15 mouse cellular contexts compared by ENCODE assay signal in the genomic region with DNA sequence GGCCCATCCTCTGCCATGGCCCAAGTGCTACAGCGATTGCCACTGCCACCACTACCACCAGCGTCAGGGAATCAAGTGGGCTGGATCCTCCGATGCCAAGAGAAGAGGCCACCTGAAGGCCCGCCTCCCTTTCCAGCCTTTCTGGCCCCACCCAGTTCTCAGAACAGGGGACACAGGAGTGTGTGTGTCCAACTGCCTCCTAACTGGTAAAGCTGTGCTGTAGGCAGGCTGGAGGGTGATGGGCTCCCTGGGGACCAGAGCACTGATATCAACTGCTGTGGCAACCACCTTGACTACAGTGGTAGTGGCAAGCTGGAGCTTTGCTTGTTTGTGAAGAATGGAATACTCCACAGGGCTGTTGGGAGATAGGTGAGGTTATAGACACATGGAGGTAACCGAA. TPM values are rescaled to one million over a fixed set of nuclear protein-coding genes. Genes with fewer than 3 reads are reported as not detected.
"Had no signal": no experiment of that assay in that cellular context is flagged by ENCODE, and none has a peak within 500 bp of the region (broad histone marks: within the 10 kb centered on the region; RNA-seq: fewer than 3 reads in every experiment).

Gene Omp, minus strand, starts transcription at position 101 of the 400 bp plus-strand sequence.

- H3K9me3 ChIP-seq: limb, embryonic 15.5 days; liver, embryonic 13.5 days; lung, embryonic 15.5 days; megakaryocyte, embryonic 14.5 days; midbrain, embryonic 13.5 days had no signal

- H3K27ac ChIP-seq: kidney, postnatal 0 days; left cerebral cortex, adult 2 months; limb, embryonic 15.5 days; liver, embryonic 13.5 days; lung, embryonic 15.5 days; macrophage; midbrain, embryonic 13.5 days; stomach, postnatal 0 days had no signal

- DNase-seq: kidney, adult 9 months; kidney, postnatal 36 days; liver, embryonic 13.5 days; liver, postnatal 0 days; lung, postnatal 14 days; thymus, postnatal 4 days had no signal

- H3K4me3 ChIP-seq: left cerebral cortex, adult 2 months; limb, embryonic 15.5 days; liver, embryonic 13.5 days; lung, embryonic 15.5 days; megakaryocyte, embryonic 14.5 days; midbrain, embryonic 13.5 days had no signal

- H3K9ac ChIP-seq: limb, embryonic 15.5 days; liver, embryonic 13.5 days; liver, postnatal 0 days; lung, embryonic 15.5 days; midbrain, embryonic 13.5 days had no signal

- H3K27me3 ChIP-seq: limb, embryonic 15.5 days; liver, embryonic 13.5 days; lung, embryonic 15.5 days; midbrain, embryonic 13.5 days had no signal

- H3K36me3 ChIP-seq: limb, embryonic 15.5 days; lung, embryonic 15.5 days; midbrain, embryonic 13.5 days had no signal

- H3K4me2 ChIP-seq: limb, embryonic 15.5 days; liver, embryonic 13.5 days; lung, embryonic 15.5 days; midbrain, embryonic 13.5 days had no signal

- H3K4me1 ChIP-seq: lung, embryonic 15.5 days had no signal

- ATAC-seq: liver, postnatal 0 days; midbrain, embryonic 13.5 days had no signal

RNA-seq across cellular contexts. Expression of gene Omp, which starts in this region (rescaled TPM):
- total RNA-seq: monocyte, adult 5-6 weeks had no signal
- polyA plus RNA-seq: macrophage had no signal
